Mouse (Mus musculus) brain, embryonic 14.5 days (tissue): ENCODE results near the gene Fibp.

ENCODE experiments used
- CTCF ChIP-seq: fragments of 200-500 bp; IDR thresholded peaks from 2 replicates; pipeline ENCODE4 v1.5.1; 2012; ENCODE audit warnings: inconsistent platforms, mild to moderate bottlenecking, moderate library complexity, borderline replicate concordance; ENCODE audit not compliant: insufficient read depth, insufficient read length; ENCODE audit errors: extremely low read depth
- POLR2A ChIP-seq: fragments of 200-500 bp; IDR thresholded peaks from 2 replicates; pipeline ENCODE4 v1.6.1; 2012; ENCODE audit warnings: mild to moderate bottlenecking, inconsistent platforms, borderline replicate concordance; ENCODE audit not compliant: poor library complexity, insufficient read depth, insufficient read length, severe bottlenecking; ENCODE audit errors: extremely low read depth

DNA sequence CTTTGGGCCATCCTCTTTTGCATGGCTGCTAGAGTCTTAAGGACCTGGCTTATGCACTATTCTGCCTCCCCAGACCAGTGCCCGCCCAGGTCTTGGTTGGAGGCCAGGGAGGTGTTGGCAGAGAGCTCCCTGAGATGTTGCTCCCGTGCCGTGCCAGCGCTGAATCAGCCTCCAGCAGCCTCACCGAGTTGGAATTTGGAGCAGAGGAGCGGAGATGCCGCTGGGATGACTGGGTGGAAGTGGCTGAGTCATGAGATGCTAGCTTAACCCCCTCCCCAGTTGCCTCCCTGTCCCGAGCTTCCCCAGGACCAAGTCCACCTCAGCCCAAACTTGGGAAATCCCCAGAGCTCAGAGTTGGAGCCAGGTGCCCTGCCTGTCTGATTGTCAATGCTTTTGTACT is 30.6 kb upstream of the Fibp start:
- TF ChIP-seq CTCF, result no peak
- no peak for TF ChIP-seq POLR2A
